Mouse (Mus musculus) forebrain, embryonic 10.5 days (tissue): ENCODE results near the gene Hmcn2. TPM values are rescaled to one million over a fixed set of nuclear protein-coding genes. Genes with fewer than 3 reads are reported as not detected.

Experiments used
- DNase-seq: peaks from one replicate; pipeline ENCODE4 v3.0.0-alpha.2; 2017; ENCODE audit warnings: low spot score; ENCODE audit errors: extremely low spot score
- H3K27ac ChIP-seq: fragments of 300-500 bp; sonication (generic); 2 replicates; pipeline ENCODE4 v1.5.1; 2016; ENCODE audit warnings: mild to moderate bottlenecking
- H3K27me3 ChIP-seq: fragments of 300-500 bp; sonication (generic); 2 replicates; pipeline ENCODE4 v1.6.1; 2016; ENCODE audit warnings: mild to moderate bottlenecking; ENCODE audit not compliant: poor library complexity, severe bottlenecking
- H3K36me3 ChIP-seq: fragments of 300-500 bp; sonication (generic); replicated peaks from 2 replicates; pipeline ENCODE4 v1.6.1; 2016; ENCODE audit warnings: mild to moderate bottlenecking, moderate library complexity
- H3K4me1 ChIP-seq: fragments of 300-500 bp; sonication (generic); 2 replicates; pipeline ENCODE4 v1.6.1; 2016
- H3K4me3 ChIP-seq: fragments of 300-500 bp; sonication (generic); 2 replicates; pipeline ENCODE4 v1.5.1; 2016; ENCODE audit warnings: mild to moderate bottlenecking, moderate library complexity
- H3K9me3 ChIP-seq: fragments of 300-500 bp; sonication (generic); 2 replicates; pipeline ENCODE4 v1.6.1; 2016; ENCODE audit warnings: mild to moderate bottlenecking, moderate library complexity
- WGBS: fragments of 180-500 bp; shearing (Covaris S2); methylation state at CpG from one replicate; pipeline ENCODE4 v1.1.7; 2016; 5-methylcytosine and 5-hydroxymethylcytosine counted together
- polyA plus RNA-seq: library from polyadenylated mRNA; unstranded; fragments of >200 nt; fragmentation: Nextera tagmentation; extraction: Ambion mirVana; gene quantifications from 2 replicates; pipeline ENCODE4 v1.2.1, GENCODE M21; 2016

Gene Hmcn2
- polyA plus RNA-seq, 1 experiment from 2014 or later = not detected

DNA sequence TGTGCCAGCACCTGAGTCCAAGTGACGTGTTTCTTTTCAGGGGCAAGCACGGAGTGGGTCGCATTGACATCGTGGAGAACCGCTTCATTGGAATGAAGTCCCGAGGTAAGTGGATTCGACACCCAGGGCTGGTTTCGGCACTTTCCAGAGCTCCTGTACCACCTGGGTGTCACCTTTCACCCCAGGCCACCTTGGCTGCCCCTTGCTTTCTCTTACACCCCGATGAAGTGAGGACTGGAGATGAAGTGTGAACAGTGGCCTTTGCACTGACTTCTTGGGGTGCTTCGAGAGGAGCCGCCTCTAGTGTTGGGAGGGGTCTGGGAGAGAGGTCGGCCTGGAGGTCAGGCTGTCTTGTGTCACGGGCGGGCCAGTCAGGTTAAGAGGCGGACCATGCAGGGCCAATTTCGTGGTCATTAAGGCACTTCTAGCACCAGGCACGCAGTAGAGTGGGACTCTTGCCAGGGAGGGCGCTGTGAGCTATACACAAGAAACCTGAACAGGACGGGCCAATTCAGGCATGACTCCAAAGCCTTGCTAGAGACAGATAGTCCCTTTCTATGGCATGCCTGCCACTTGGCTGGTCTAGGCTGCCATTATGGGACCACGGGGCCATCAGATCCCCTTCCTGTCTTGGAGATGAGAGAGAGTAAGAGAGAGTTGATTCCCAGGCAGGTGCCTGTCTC lies 187.4 kb downstream of the Hmcn2 start:
- no peaks in the 10 kb centered on the region for H3K36me3 ChIP-seq
- H3K27ac ChIP-seq = peak overlapping the region; percentile 30; the same call in 1 of the 2 replicates
- no peak overlapping the region for H3K4me3 ChIP-seq
- H3K27me3 ChIP-seq = peaks cover 100% of the 10 kb centered on the region
- peaks cover 99% of the 10 kb centered on the region for H3K4me1 ChIP-seq
- DNase-seq = no peak
- no peaks in the 10 kb centered on the region for H3K9me3 ChIP-seq
- 48% methylated on average over 20 of the region's 20 CpGs for WGBS

GRCm38 (mm10) chr2:31502616-31503522 lies 188.7 kb downstream of the Hmcn2 start:
- Histone ChIP-seq H3K27ac (no peak overlapping the region), H3K4me1 (peaks cover 86% of the 10 kb centered on the region), H3K27me3 (peaks cover 98% of the 10 kb centered on the region), H3K4me3 (no peak overlapping the region), H3K9me3 (no peaks in the 10 kb centered on the region), H3K36me3 (no peaks in the 10 kb centered on the region)
- 42% methylated on average over 15 of the region's 15 CpGs for WGBS
- DNase-seq = no peak

DNA sequence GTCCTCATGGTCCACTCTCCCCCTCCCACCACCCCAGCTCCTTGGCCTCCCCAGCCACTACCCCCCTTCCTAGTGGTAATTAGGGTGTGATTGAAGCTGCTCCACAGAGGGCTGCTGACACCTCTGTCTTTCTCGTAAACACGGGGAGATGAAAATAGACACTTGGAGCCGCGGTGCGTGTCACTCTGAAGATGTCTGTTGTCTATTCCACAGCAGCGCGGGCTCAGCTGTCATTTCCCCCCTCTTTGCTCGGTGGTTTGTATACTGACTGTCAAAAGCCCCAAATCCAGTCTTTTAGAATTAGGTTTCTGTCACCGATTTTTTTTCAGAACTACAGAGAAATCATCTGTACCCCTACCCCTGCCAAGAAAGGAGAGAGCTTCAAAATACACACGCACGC lies 191.3 kb downstream of the Hmcn2 start:
- no peak overlapping the region for H3K4me3 ChIP-seq
- H3K4me1 ChIP-seq = peaks cover 66% of the 10 kb centered on the region
- H3K9me3 ChIP-seq = peaks cover 4% of the 10 kb centered on the region; the same call in 1 of the 2 replicates
- H3K27me3 ChIP-seq = peaks cover 94% of the 10 kb centered on the region
- 73% methylated on average over 11 of the region's 11 CpGs for WGBS
- H3K36me3 ChIP-seq = no peaks in the 10 kb centered on the region
- DNase-seq = no peak
- peak overlapping the region; percentile 20; the same call in 1 of the 2 replicates for H3K27ac ChIP-seq

GRCm38 (mm10) chr2:31508851-31509250 lies 194.6 kb downstream of the Hmcn2 start:
- H3K27ac ChIP-seq = no peak overlapping the region
- H3K27me3 ChIP-seq = peaks cover 94% of the 10 kb centered on the region
- H3K9me3 ChIP-seq = peaks cover 4% of the 10 kb centered on the region; the same call in 1 of the 2 replicates
- 95% methylated on average over 6 of the region's 6 CpGs for WGBS
- peaks cover 60% of the 10 kb centered on the region for H3K4me1 ChIP-seq
- H3K4me3 ChIP-seq = no peak overlapping the region
- H3K36me3 ChIP-seq = no peaks in the 10 kb centered on the region
- DNase-seq = no peak

Other genes with a start within 250 kb of the Hmcn2 start
- gene Fnbp1, start 172.4 kb upstream of the Hmcn2 start, polyA plus RNA-seq = 12.5 and 13.3 TPM in 2 replicates
- 28.7 and 32.8 TPM in 2 replicates for gene Gpr107, start 162.1 kb upstream of the Hmcn2 start, polyA plus RNA-seq
- gene Ncs1, start 68.6 kb upstream of the Hmcn2 start, polyA plus RNA-seq = 43.3 and 47.8 TPM in 2 replicates
- gene Ass1, start 155.8 kb downstream of the Hmcn2 start, polyA plus RNA-seq = 7.3 and 7.6 TPM in 2 replicates